Mouse (Mus musculus) cerebellum, postnatal 4 days (tissue): ENCODE results near the gene Dynll2.

Experiments used
- DNase-seq, 2 experiments: peaks; one replicate each; pipeline ENCODE4 v3.0.0; 2022; ENCODE audit warnings: low spot score in 2 of 2, mixed read lengths in 1 of 2

Gene Dynll2

GRCm38 (mm10) chr11:87986831-87987793 lies at the start of gene Dynll2:
Gene Dynll2, minus strand, starts transcription at chr11:87987533.
- DNase-seq: peak; percentile 80 to 93

GRCm38 (mm10) chr11:88036761-88037251 lies 49.5 kb upstream of the Dynll2 start:
- DNase-seq: no peak

GRCm38 (mm10) chr11:88035970-88036369 lies 48.6 kb upstream of the Dynll2 start:
- DNase-seq: no peak

GRCm38 (mm10) chr11:88031753-88032152 lies 44.4 kb upstream of the Dynll2 start:
- DNase-seq: no peak

GRCm38 (mm10) chr11:88030836-88031235 lies 43.5 kb upstream of the Dynll2 start:
- no peak for DNase-seq

- DNase-seq: no peak
These were observed 42.9 kb upstream of the Dynll2 start for GRCm38 (mm10) chr11:88030219-88030618.

GRCm38 (mm10) chr11:88028193-88028684 lies 40.9 kb upstream of the Dynll2 start:
- no peak for DNase-seq

- DNase-seq: no peak
These were observed 40.2 kb upstream of the Dynll2 start for GRCm38 (mm10) chr11:88027391-88028035.

GRCm38 (mm10) chr11:88023933-88024332 lies 36.6 kb upstream of the Dynll2 start:
- DNase-seq: no peak

GRCm38 (mm10) chr11:88015795-88016194 lies 28.5 kb upstream of the Dynll2 start:
- no peak for DNase-seq

- no peak for DNase-seq
These were observed 27.8 kb upstream of the Dynll2 start for GRCm38 (mm10) chr11:88015161-88015560.

GRCm38 (mm10) chr11:88013632-88014031 lies 26.3 kb upstream of the Dynll2 start:
- DNase-seq: no peak

- no peak for DNase-seq
These were observed 25.4 kb upstream of the Dynll2 start for GRCm38 (mm10) chr11:88012621-88013244.

GRCm38 (mm10) chr11:88011914-88012419 lies 24.6 kb upstream of the Dynll2 start:
- DNase-seq: no peak

GRCm38 (mm10) chr11:88011208-88011913 lies 24.0 kb upstream of the Dynll2 start:
- DNase-seq: no peak

- DNase-seq: peak in 1 of 2 experiments; percentile 48
These were observed 22.3 kb upstream of the Dynll2 start for GRCm38 (mm10) chr11:88009542-88010190.

GRCm38 (mm10) chr11:88008641-88009040 lies 21.3 kb upstream of the Dynll2 start:
- no peak for DNase-seq

GRCm38 (mm10) chr11:88004123-88004522 lies 16.8 kb upstream of the Dynll2 start:
- no peak for DNase-seq

GRCm38 (mm10) chr11:88002738-88003137 lies 15.4 kb upstream of the Dynll2 start:
- no peak for DNase-seq

GRCm38 (mm10) chr11:87999751-88000150 lies 12.4 kb upstream of the Dynll2 start:
- DNase-seq: no peak

- no peak for DNase-seq
These were observed 4.5 kb upstream of the Dynll2 start for GRCm38 (mm10) chr11:87991806-87992205.
